Mouse (Mus musculus): ENCODE results near the gene Uckl1. TPM values are rescaled to one million over a fixed set of nuclear protein-coding genes. Genes with fewer than 3 reads are reported as not detected.

Gene Uckl1
- total and polyA plus RNA-seq, 2 experiments from 2014 or later = 36.5 to 49.9 TPM

DNA sequence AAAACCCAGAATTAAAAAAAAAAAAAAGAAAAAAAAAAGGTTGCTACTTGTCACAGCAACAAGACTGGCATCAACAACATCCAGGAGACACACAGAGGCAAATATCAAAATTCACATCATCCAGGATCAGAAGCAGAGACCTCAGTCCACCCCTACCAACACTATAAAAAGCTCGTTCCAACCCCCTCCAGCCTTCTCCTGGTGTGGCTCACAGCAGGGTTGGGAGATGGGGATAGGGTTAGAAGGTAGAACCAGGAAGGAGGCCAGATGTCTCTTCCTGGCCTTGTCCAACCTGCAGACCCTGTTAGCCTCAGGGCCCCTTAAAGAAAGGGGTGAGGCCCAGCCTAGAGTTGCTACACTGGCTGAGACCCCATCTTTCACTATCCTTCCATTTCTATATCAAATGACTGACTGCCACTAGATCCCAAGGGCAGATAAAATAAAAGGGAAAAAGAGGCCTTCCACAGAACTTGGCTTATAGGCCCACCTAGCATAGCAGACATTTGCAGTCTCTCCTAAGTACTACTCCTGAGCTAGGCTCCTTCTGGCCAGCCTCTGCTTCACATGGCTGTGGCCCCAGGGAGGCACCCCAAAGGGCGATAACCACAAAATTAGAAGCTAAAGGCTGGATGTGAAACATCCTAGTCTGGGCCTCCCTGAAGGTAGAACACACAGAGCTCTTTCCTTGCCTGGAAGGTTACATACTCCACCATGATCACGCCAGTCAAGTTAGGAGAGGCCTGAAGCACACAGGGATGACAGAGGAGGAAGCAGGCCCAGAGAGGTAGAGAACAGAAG is 1.0 kb downstream of the Uckl1 start:
- no peak overlapping the region for H3K4me2 ChIP-seq (ENCODE audit: low read depth, low read length)
- ATAC-seq (no peak), DNase-seq (ENCODE audit: low spot score) (no peak)
- WGBS = 87% methylated on average over 3 of the region's 3 CpGs
- peaks cover 39% of the 10 kb centered on the region for H3K36me3 ChIP-seq (ENCODE audit: insufficient read depth, low read length)
- TF ChIP-seq CTCF (IDR thresholded peaks at IDR 0.05; ENCODE audit: low read depth) = no peak
- peaks cover 5% of the 10 kb centered on the region; the same call in 1 of the 2 replicates for H3K4me1 ChIP-seq (ENCODE audit: insufficient read depth, low read length)
- H3K9ac ChIP-seq (replicated peaks; ENCODE audit: low read length) = no peak overlapping the region
- no peak overlapping the region for H3K27ac ChIP-seq
- H3K27me3 ChIP-seq (ENCODE audit: insufficient read depth, low read length) = no peaks in the 10 kb centered on the region
- H3K4me3 ChIP-seq (ENCODE audit: low read length) = no peak overlapping the region
- H3K9me3 ChIP-seq (ENCODE audit: low read length) = no peaks in the 10 kb centered on the region

DNA sequence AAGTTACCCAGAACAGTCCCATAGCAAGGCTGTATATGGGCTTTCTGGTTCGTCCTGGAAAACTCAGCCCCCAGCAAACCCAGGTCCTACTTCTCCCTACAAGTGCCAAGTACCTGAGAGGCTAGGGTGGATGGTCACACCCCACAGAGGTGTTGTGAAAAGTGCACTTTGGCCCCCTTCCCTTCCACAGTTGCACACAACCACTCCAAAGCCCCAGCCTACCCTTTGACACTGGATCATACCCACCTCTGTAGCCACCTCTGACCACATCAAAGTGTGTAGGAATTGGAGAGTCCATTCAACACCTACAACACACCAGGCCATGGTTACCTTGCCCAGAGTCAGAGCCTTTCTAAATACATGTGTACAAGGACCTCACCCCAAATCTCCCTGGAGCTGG is 1.8 kb downstream of the Uckl1 start:
- DNase-seq (ENCODE audit: low spot score) = no peak
- no peak for TF ChIP-seq CTCF (IDR thresholded peaks at IDR 0.05; ENCODE audit: low read depth)
- Histone ChIP-seq H3K4me2 (ENCODE audit: low read depth, low read length) (no peak overlapping the region), H3K27me3 (ENCODE audit: insufficient read depth, low read length) (no peaks in the 10 kb centered on the region), H3K9me3 (ENCODE audit: low read length) (no peaks in the 10 kb centered on the region), H3K4me1 (ENCODE audit: insufficient read depth, low read length) (peaks cover 5% of the 10 kb centered on the region; the same call in 1 of the 2 replicates), H3K9ac (replicated peaks; ENCODE audit: low read length) (no peak overlapping the region), H3K27ac (no peak overlapping the region), H3K36me3 (ENCODE audit: insufficient read depth, low read length) (peaks cover 37% of the 10 kb centered on the region), H3K4me3 (ENCODE audit: low read length) (no peak overlapping the region)
- WGBS = 94% methylated on average over 1 of the region's 1 CpGs
- ATAC-seq = no peak

GRCm38 (mm10) chr2:181582358-181582757 is 2.3 kb downstream of the Uckl1 start:
- Histone ChIP-seq H3K4me2 (ENCODE audit: low read depth, low read length) (peak overlapping the region; percentile 96), H3K4me1 (ENCODE audit: insufficient read depth, low read length) (peaks cover 6% of the 10 kb centered on the region), H3K27me3 (ENCODE audit: insufficient read depth, low read length) (no peaks in the 10 kb centered on the region), H3K9ac (replicated peaks; ENCODE audit: low read length) (no peak overlapping the region; the same call in 1 of the 2 replicates), H3K36me3 (ENCODE audit: insufficient read depth, low read length) (peaks cover 32% of the 10 kb centered on the region), H3K27ac (peak overlapping the region; percentile 20; the same call in 1 of the 2 replicates), H3K4me3 (ENCODE audit: low read length) (no peak overlapping the region), H3K9me3 (ENCODE audit: low read length) (no peaks in the 10 kb centered on the region)
- 86% methylated on average over 2 of the region's 2 CpGs for WGBS
- TF ChIP-seq CTCF (IDR thresholded peaks at IDR 0.05; ENCODE audit: low read depth) = no peak
- DNase-seq (ENCODE audit: low spot score) (no peak), ATAC-seq (no peak)

GRCm38 (mm10) chr2:181581402-181582120 is 3.1 kb downstream of the Uckl1 start:
- Histone ChIP-seq H3K4me3 (ENCODE audit: low read length) (peak overlapping the region; percentile 77), H3K4me2 (ENCODE audit: low read depth, low read length) (peak overlapping the region; percentile 96), H3K9me3 (ENCODE audit: low read length) (no peaks in the 10 kb centered on the region), H3K9ac (replicated peaks; ENCODE audit: low read length) (peak overlapping the region; percentile 75), H3K27ac (peak overlapping the region; percentile 94), H3K36me3 (ENCODE audit: insufficient read depth, low read length) (peaks cover 25% of the 10 kb centered on the region), H3K4me1 (ENCODE audit: insufficient read depth, low read length) (peaks cover 8% of the 10 kb centered on the region), H3K27me3 (ENCODE audit: insufficient read depth, low read length) (no peaks in the 10 kb centered on the region)
- TF ChIP-seq CTCF (IDR thresholded peaks at IDR 0.05; ENCODE audit: low read depth) = no peak
- peak; percentile 78 for ATAC-seq
- under 1% methylated on average over 49 of the region's 49 CpGs for WGBS
- DNase-seq (ENCODE audit: low spot score) = peak; percentile 87

- Histone ChIP-seq H3K27me3 (ENCODE audit: insufficient read depth, low read length) (no peaks in the 10 kb centered on the region), H3K9ac (replicated peaks; ENCODE audit: low read length) (peak overlapping the region; percentile 75), H3K4me3 (ENCODE audit: low read length) (peak overlapping the region; percentile 77), H3K9me3 (ENCODE audit: low read length) (no peaks in the 10 kb centered on the region), H3K36me3 (ENCODE audit: insufficient read depth, low read length) (peaks cover 20% of the 10 kb centered on the region), H3K4me1 (ENCODE audit: insufficient read depth, low read length) (peaks cover 8% of the 10 kb centered on the region), H3K27ac (peak overlapping the region; percentile 94), H3K4me2 (ENCODE audit: low read depth, low read length) (peak overlapping the region; percentile 96)
- WGBS = 2% methylated on average over 11 of the region's 11 CpGs
- peak; percentile 83 for ATAC-seq
- peak; percentile 96 for TF ChIP-seq CTCF (IDR thresholded peaks at IDR 0.05; ENCODE audit: low read depth)
- peak; percentile 93 for DNase-seq (ENCODE audit: low spot score)
Observed at GRCm38 (mm10) chr2:181581016-181581401, 3.7 kb downstream of the Uckl1 start.

- H3K4me3 ChIP-seq (ENCODE audit: low read length) = peak overlapping the region; percentile 77
- H3K9me3 ChIP-seq (ENCODE audit: low read length) = no peaks in the 10 kb centered on the region
- H3K27me3 ChIP-seq (ENCODE audit: insufficient read depth, low read length) = no peaks in the 10 kb centered on the region
- peaks cover 8% of the 10 kb centered on the region for H3K4me1 ChIP-seq (ENCODE audit: insufficient read depth, low read length)
- H3K9ac ChIP-seq (replicated peaks; ENCODE audit: low read length) = peak overlapping the region; percentile 75; the same call in 1 of the 2 replicates
- peaks cover 12% of the 10 kb centered on the region for H3K36me3 ChIP-seq (ENCODE audit: insufficient read depth, low read length)
- H3K4me2 ChIP-seq (ENCODE audit: low read depth, low read length) = peak overlapping the region; percentile 96
- TF ChIP-seq CTCF (IDR thresholded peaks at IDR 0.05; ENCODE audit: low read depth) = no peak
- ATAC-seq = no peak
- 79% methylated on average over 5 of the region's 5 CpGs for WGBS
- H3K27ac ChIP-seq = peak overlapping the region; percentile 94
- no peak for DNase-seq (ENCODE audit: low spot score)
Observed at GRCm38 (mm10) chr2:181580131-181580772, 4.4 kb downstream of the Uckl1 start.

All from hindbrain, postnatal 0 days (tissue).